Mouse (Mus musculus): ENCODE results near the gene Ube2d2b. TPM values are rescaled to one million over a fixed set of nuclear protein-coding genes. Genes with fewer than 3 reads are reported as not detected.

Ube2d2b gene
- total RNA-seq, 2 experiments from 2014 or later, result not detected

Other genes with a start within 250 kb of the Ube2d2b start
- 10 to 100 TPM; 21.4 to 24.6 TPM for gene Rpap2, start 232.7 kb upstream of the Ube2d2b start, total RNA-seq (2021)
- gene Glmn, start 232.2 kb upstream of the Ube2d2b start, total RNA-seq (2021), result 10 to 100 TPM; 19.4 to 23.8 TPM
- not detected for gene Gfi1, start 104.1 kb upstream of the Ube2d2b start, total RNA-seq (2021)
- gene Evi5, start 45.0 kb downstream of the Ube2d2b start, total RNA-seq (2021), result 10 to 100 TPM; 73.4 to 88.4 TPM
- 10 to 100 TPM; 51.5 to 67.5 TPM for gene Rpl5, start 70.4 kb downstream of the Ube2d2b start, total RNA-seq (2021)
- gene Fam69a, start 157.0 kb downstream of the Ube2d2b start, total RNA-seq (2021), result 10 to 100 TPM; 26.2 to 33.0 TPM
- 10 to 100 TPM; 43.1 to 65.6 TPM for gene Mtf2, start 235.6 kb downstream of the Ube2d2b start, total RNA-seq (2021)